Mouse (Mus musculus): ENCODE results near the gene Cul3. TPM values are rescaled to one million over a fixed set of nuclear protein-coding genes. Genes with fewer than 3 reads are reported as not detected.
"Not testable (repeated sequence)": the region's sequence is repeated elsewhere in the genome, so short reads cannot be mapped to it uniquely, and the experiment has no call there.

Cul3 gene
- polyA plus RNA-seq, 1 experiment from 2014 or later, result 63.1 TPM

GRCm38 (mm10) chr1:80362946-80363345, 22.7 kb upstream of the Cul3 start:
- 88% methylated on average over 2 of the region's 2 CpGs for WGBS
- Histone ChIP-seq H3K4me3 (ENCODE audit: low read depth, low read length) (no peak overlapping the region), H3K27me3 (replicated peaks; ENCODE audit: control insufficient read depth, insufficient read depth, low read length) (no peaks in the 10 kb centered on the region), H3K4me2 (ENCODE audit: low read length) (no peak overlapping the region), H3K4me1 (ENCODE audit: control insufficient read depth, insufficient read depth, low read length) (peaks cover 6% of the 10 kb centered on the region), H3K36me3 (ENCODE audit: control insufficient read depth, insufficient read depth, low read length) (no peaks in the 10 kb centered on the region), H3K9me3 (replicated peaks; ENCODE audit: control insufficient read depth, low read length) (no peaks in the 10 kb centered on the region), H3K9ac (ENCODE audit: low read length) (no peak overlapping the region), H3K27ac (ENCODE audit: low read depth, low read length) (no peak overlapping the region)
- ATAC-seq, result no peak
- no peak for DNase-seq (ENCODE audit: low spot score)

DNA sequence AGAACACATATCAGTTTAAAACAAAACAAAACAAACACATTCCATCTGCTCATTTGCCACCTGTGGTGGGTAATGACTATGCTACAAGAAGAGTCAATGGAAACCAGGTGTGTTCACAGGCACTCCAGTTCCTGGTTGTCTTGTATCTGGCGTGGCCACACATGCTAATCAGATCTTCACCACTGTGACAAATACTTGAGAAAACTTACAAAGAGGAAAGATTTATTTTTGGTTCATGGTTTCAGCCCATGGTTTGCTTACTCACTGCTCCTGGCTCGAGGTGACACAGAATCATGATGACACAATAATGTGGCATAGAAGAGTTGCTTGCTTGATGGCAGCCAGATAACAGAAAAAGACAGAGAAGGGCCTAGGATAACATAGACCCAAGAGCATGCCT, 22.1 kb upstream of the Cul3 start:
- Histone ChIP-seq H3K9me3 (replicated peaks; ENCODE audit: control insufficient read depth, low read length) (no peaks in the 10 kb centered on the region), H3K4me3 (ENCODE audit: low read depth, low read length) (no peak overlapping the region), H3K4me1 (ENCODE audit: control insufficient read depth, insufficient read depth, low read length) (peaks cover 6% of the 10 kb centered on the region), H3K27me3 (replicated peaks; ENCODE audit: control insufficient read depth, insufficient read depth, low read length) (no peaks in the 10 kb centered on the region), H3K9ac (ENCODE audit: low read length) (no peak overlapping the region), H3K4me2 (ENCODE audit: low read length) (no peak overlapping the region), H3K27ac (ENCODE audit: low read depth, low read length) (no peak overlapping the region), H3K36me3 (ENCODE audit: control insufficient read depth, insufficient read depth, low read length) (no peaks in the 10 kb centered on the region)
- ATAC-seq, result no peak
- WGBS, result 71% methylated on average over 2 of the region's 2 CpGs
- no peak for DNase-seq (ENCODE audit: low spot score)

- H3K4me2 ChIP-seq (ENCODE audit: low read length); H3K4me3 ChIP-seq (ENCODE audit: low read depth, low read length); H3K27me3 ChIP-seq (replicated peaks; ENCODE audit: control insufficient read depth, insufficient read depth, low read length); H3K9me3 ChIP-seq (replicated peaks; ENCODE audit: control insufficient read depth, low read length); ATAC-seq; DNase-seq (ENCODE audit: low spot score); H3K27ac ChIP-seq (ENCODE audit: low read depth, low read length); H3K4me1 ChIP-seq (ENCODE audit: control insufficient read depth, insufficient read depth, low read length); H3K36me3 ChIP-seq (ENCODE audit: control insufficient read depth, insufficient read depth, low read length); H3K9ac ChIP-seq (ENCODE audit: low read length): not testable (repeated sequence)
- 90% methylated on average over 2 of the region's 2 CpGs for WGBS
Observed at GRCm38 (mm10) chr1:80361771-80362170, 21.5 kb upstream of the Cul3 start.

GRCm38 (mm10) chr1:80360038-80360608, 19.8 kb upstream of the Cul3 start:
- H3K9ac ChIP-seq (ENCODE audit: low read length), result no peak overlapping the region
- ATAC-seq (peak; percentile 50; the same call in 1 of the 2 replicates), DNase-seq (ENCODE audit: low spot score) (peak; percentile 49)
- H3K27me3 ChIP-seq (replicated peaks; ENCODE audit: control insufficient read depth, insufficient read depth, low read length), result no peaks in the 10 kb centered on the region
- no peaks in the 10 kb centered on the region for H3K36me3 ChIP-seq (ENCODE audit: control insufficient read depth, insufficient read depth, low read length)
- H3K27ac ChIP-seq (ENCODE audit: low read depth, low read length), result no peak overlapping the region
- no peaks in the 10 kb centered on the region for H3K9me3 ChIP-seq (replicated peaks; ENCODE audit: control insufficient read depth, low read length)
- H3K4me2 ChIP-seq (ENCODE audit: low read length), result no peak overlapping the region
- WGBS, result 22% methylated on average over 4 of the region's 4 CpGs
- no peak overlapping the region for H3K4me3 ChIP-seq (ENCODE audit: low read depth, low read length)
- peaks cover 6% of the 10 kb centered on the region for H3K4me1 ChIP-seq (ENCODE audit: control insufficient read depth, insufficient read depth, low read length)

DNA sequence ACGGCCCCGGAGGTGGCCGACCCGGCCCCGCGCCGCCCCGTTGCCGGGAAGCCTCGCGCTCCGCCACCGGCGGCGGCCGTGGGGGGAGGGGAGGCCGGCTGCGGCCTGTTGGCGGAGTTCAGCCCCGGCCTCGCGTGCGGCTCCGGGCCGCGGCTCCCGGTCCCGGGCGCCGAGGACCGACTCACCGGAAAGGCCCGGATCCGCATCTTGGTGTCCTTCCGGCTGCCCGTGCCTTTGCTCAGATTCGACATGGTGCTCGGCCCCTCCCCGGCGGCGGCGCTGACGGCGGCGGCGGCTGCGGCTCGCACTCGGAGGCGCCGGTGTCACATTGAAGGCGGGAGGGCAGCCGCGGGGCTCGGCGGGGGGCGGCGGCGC, 232 bp downstream of the Cul3 start:
- ATAC-seq, result peak; percentile 14
- WGBS, result under 1% methylated on average over 48 of the region's 59 CpGs
- Histone ChIP-seq H3K27ac (ENCODE audit: low read depth, low read length) (peak overlapping the region; percentile 99), H3K9ac (ENCODE audit: low read length) (peak overlapping the region; percentile 95), H3K4me2 (ENCODE audit: low read length) (peak overlapping the region; percentile 88), H3K27me3 (replicated peaks; ENCODE audit: control insufficient read depth, insufficient read depth, low read length) (no peaks in the 10 kb centered on the region), H3K4me3 (ENCODE audit: low read depth, low read length) (peak overlapping the region; percentile 97), H3K9me3 (replicated peaks; ENCODE audit: control insufficient read depth, low read length) (no peaks in the 10 kb centered on the region), H3K4me1 (ENCODE audit: control insufficient read depth, insufficient read depth, low read length) (peaks cover 17% of the 10 kb centered on the region), H3K36me3 (ENCODE audit: control insufficient read depth, insufficient read depth, low read length) (no peaks in the 10 kb centered on the region)
- peak; percentile 65 for DNase-seq (ENCODE audit: low spot score)

- Histone ChIP-seq H3K36me3 (ENCODE audit: control insufficient read depth, insufficient read depth, low read length) (no peaks in the 10 kb centered on the region), H3K4me1 (ENCODE audit: control insufficient read depth, insufficient read depth, low read length) (peaks cover 20% of the 10 kb centered on the region), H3K27me3 (replicated peaks; ENCODE audit: control insufficient read depth, insufficient read depth, low read length) (no peaks in the 10 kb centered on the region), H3K9ac (ENCODE audit: low read length) (peak overlapping the region; percentile 95), H3K9me3 (replicated peaks; ENCODE audit: control insufficient read depth, low read length) (no peaks in the 10 kb centered on the region), H3K4me3 (ENCODE audit: low read depth, low read length) (peak overlapping the region; percentile 97), H3K27ac (ENCODE audit: low read depth, low read length) (peak overlapping the region; percentile 99), H3K4me2 (ENCODE audit: low read length) (peak overlapping the region; percentile 88)
- ATAC-seq, result peak; percentile 2; the same call in 1 of the 2 replicates
- DNase-seq (ENCODE audit: low spot score), result peak; percentile 32
- WGBS, result 0% methylated on average over 33 of the region's 33 CpGs
Observed at GRCm38 (mm10) chr1:80339425-80340021, 757 bp downstream of the Cul3 start.

DNA sequence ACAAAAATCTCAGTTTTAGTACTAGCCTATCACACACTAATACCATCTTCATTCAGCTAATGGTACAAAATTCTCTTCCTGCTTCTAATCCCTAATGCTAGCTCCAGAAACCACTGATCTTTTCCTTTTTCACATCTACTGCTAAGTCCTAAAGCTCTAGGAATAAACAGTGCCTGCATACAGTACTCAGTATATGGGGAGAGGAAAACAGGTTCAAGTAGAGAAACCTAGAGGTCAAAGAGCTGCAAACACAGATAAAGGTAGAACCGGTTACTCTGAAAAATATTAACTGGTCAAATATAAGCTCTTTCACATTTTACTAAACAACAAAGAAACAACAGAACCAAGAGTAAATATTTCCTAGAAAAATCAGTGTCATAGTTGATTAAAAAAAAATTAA, 1.9 kb downstream of the Cul3 start:
- Histone ChIP-seq H3K36me3 (ENCODE audit: control insufficient read depth, insufficient read depth, low read length) (no peaks in the 10 kb centered on the region), H3K4me2 (ENCODE audit: low read length) (peak overlapping the region; percentile 88), H3K9ac (ENCODE audit: low read length) (peak overlapping the region; percentile 26), H3K27ac (ENCODE audit: low read depth, low read length) (no peak overlapping the region), H3K4me3 (ENCODE audit: low read depth, low read length) (peak overlapping the region; percentile 97), H3K27me3 (replicated peaks; ENCODE audit: control insufficient read depth, insufficient read depth, low read length) (no peaks in the 10 kb centered on the region), H3K4me1 (ENCODE audit: control insufficient read depth, insufficient read depth, low read length) (peaks cover 25% of the 10 kb centered on the region), H3K9me3 (replicated peaks; ENCODE audit: control insufficient read depth, low read length) (no peaks in the 10 kb centered on the region)
- DNase-seq (ENCODE audit: low spot score), result no peak
- ATAC-seq, result no peak
- WGBS, result 48% methylated on average over 1 of the region's 1 CpGs

DNA sequence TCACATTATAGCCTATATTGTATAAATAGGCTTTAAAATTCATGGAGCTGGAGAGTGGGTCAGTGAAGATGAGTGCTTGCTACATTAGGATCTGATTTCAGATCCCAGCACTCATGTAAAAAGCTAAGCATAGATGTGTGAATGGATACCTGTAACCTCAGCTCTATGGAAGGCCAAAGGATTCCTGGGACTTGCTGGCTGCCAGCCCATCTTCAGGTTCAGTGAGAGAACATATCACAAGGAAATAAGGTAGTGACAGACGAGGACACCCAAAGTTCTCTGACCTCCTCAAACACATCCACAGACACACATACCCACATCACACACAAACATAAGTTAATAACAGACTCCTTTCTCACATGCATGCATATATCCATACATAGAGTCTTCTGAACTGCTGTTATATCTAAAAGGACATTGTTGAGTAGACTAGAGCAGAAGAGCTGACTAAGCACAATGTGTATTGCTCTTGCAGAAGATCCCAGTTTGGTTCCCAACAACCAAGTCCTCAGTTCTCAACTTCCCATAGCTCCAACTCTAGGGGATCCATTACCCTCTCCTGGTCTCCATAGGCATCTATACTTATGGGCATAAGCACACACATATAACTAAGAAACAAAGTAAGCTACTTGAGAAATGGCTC, 4.4 kb downstream of the Cul3 start:
- no peaks in the 10 kb centered on the region for H3K9me3 ChIP-seq (replicated peaks; ENCODE audit: control insufficient read depth, low read length)
- DNase-seq (ENCODE audit: low spot score), result no peak
- WGBS, result 90% methylated on average over 1 of the region's 1 CpGs
- no peak overlapping the region for H3K4me2 ChIP-seq (ENCODE audit: low read length)
- H3K4me1 ChIP-seq (ENCODE audit: control insufficient read depth, insufficient read depth, low read length), result peaks cover 25% of the 10 kb centered on the region
- H3K4me3 ChIP-seq (ENCODE audit: low read depth, low read length), result no peak overlapping the region
- no peaks in the 10 kb centered on the region for H3K27me3 ChIP-seq (replicated peaks; ENCODE audit: control insufficient read depth, insufficient read depth, low read length)
- no peaks in the 10 kb centered on the region for H3K36me3 ChIP-seq (ENCODE audit: control insufficient read depth, insufficient read depth, low read length)
- no peak overlapping the region for H3K27ac ChIP-seq (ENCODE audit: low read depth, low read length)
- no peak overlapping the region for H3K9ac ChIP-seq (ENCODE audit: low read length)
- no peak for ATAC-seq

GRCm38 (mm10) chr1:80335118-80335517, 5.2 kb downstream of the Cul3 start:
- Histone ChIP-seq H3K4me1 (ENCODE audit: control insufficient read depth, insufficient read depth, low read length) (peaks cover 25% of the 10 kb centered on the region), H3K4me3 (ENCODE audit: low read depth, low read length) (no peak overlapping the region), H3K9me3 (replicated peaks; ENCODE audit: control insufficient read depth, low read length) (no peaks in the 10 kb centered on the region), H3K36me3 (ENCODE audit: control insufficient read depth, insufficient read depth, low read length) (no peaks in the 10 kb centered on the region), H3K27me3 (replicated peaks; ENCODE audit: control insufficient read depth, insufficient read depth, low read length) (no peaks in the 10 kb centered on the region), H3K27ac (ENCODE audit: low read depth, low read length) (no peak overlapping the region), H3K9ac (ENCODE audit: low read length) (no peak overlapping the region), H3K4me2 (ENCODE audit: low read length) (no peak overlapping the region)
- ATAC-seq, result no peak
- no peak for DNase-seq (ENCODE audit: low spot score)
- 94% methylated on average over 1 of the region's 1 CpGs for WGBS
